Mouse (Mus musculus): Measurements from ENCODE around the gene Bcl2. TPM values are rescaled to one million over a fixed set of nuclear protein-coding genes. Genes with fewer than 3 reads are reported as not detected.

Gene Bcl2
- polyA plus RNA-seq, 1 experiment from 2014 or later = 11.0 TPM

GRCm38 (mm10) chr1:106566120-106567086 is 147.7 kb downstream of the Bcl2 start:
- Histone ChIP-seq H3K27me3 (no peaks in the 10 kb centered on the region), H3K4me3 (replicated peaks) (no peak overlapping the region), H3K4me2 (no peak overlapping the region), H3K4me1 (0 out of 2 replicates have a peak, but pooled peaks cover 2% of the 10 kb centered on the region), H3K27ac (no peak overlapping the region), H3K9me3 (no peaks in the 10 kb centered on the region), H3K36me3 (replicated peaks) (no peaks in the 10 kb centered on the region), H3K9ac (no peak overlapping the region)
- no peak for ATAC-seq (ENCODE audit: low FRiP score)
- WGBS = 82% methylated on average over 6 of the region's 6 CpGs

- Histone ChIP-seq H3K36me3 (replicated peaks) (no peaks in the 10 kb centered on the region), H3K4me2 (no peak overlapping the region), H3K4me3 (replicated peaks) (no peak overlapping the region), H3K9ac (no peak overlapping the region), H3K27ac (no peak overlapping the region), H3K27me3 (no peaks in the 10 kb centered on the region), H3K4me1 (0 out of 2 replicates have a peak, but pooled peaks cover 2% of the 10 kb centered on the region), H3K9me3 (no peaks in the 10 kb centered on the region)
- ATAC-seq (ENCODE audit: low FRiP score) = no peak
- WGBS = 90% methylated on average over 4 of the region's 4 CpGs
Observed at GRCm38 (mm10) chr1:106565238-106565637, 148.8 kb downstream of the Bcl2 start.

GRCm38 (mm10) chr1:106564436-106564835 is 149.6 kb downstream of the Bcl2 start:
- H3K27ac ChIP-seq = no peak overlapping the region
- no peaks in the 10 kb centered on the region for H3K9me3 ChIP-seq
- no peak overlapping the region for H3K9ac ChIP-seq
- no peak for ATAC-seq (ENCODE audit: low FRiP score)
- H3K4me1 ChIP-seq = 0 out of 2 replicates have a peak, but pooled peaks cover 2% of the 10 kb centered on the region
- H3K36me3 ChIP-seq (replicated peaks) = no peaks in the 10 kb centered on the region
- no peak overlapping the region for H3K4me3 ChIP-seq (replicated peaks)
- no peak overlapping the region for H3K4me2 ChIP-seq
- no peaks in the 10 kb centered on the region for H3K27me3 ChIP-seq
- WGBS = 75% methylated on average over 1 of the region's 1 CpGs

GRCm38 (mm10) chr1:106562751-106563150 is 151.3 kb downstream of the Bcl2 start:
- Histone ChIP-seq H3K4me1 (0 out of 2 replicates have a peak, but pooled peaks cover 2% of the 10 kb centered on the region), H3K9me3 (no peaks in the 10 kb centered on the region), H3K4me3 (replicated peaks) (no peak overlapping the region), H3K9ac (no peak overlapping the region), H3K4me2 (no peak overlapping the region), H3K27ac (no peak overlapping the region), H3K27me3 (no peaks in the 10 kb centered on the region), H3K36me3 (replicated peaks) (no peaks in the 10 kb centered on the region)
- 94% methylated on average over 3 of the region's 3 CpGs for WGBS
- ATAC-seq (ENCODE audit: low FRiP score) = no peak

- Histone ChIP-seq H3K27ac (no peak overlapping the region), H3K27me3 (no peaks in the 10 kb centered on the region), H3K4me1 (no peaks in the 10 kb centered on the region), H3K9ac (no peak overlapping the region), H3K9me3 (no peaks in the 10 kb centered on the region), H3K36me3 (replicated peaks) (no peaks in the 10 kb centered on the region), H3K4me3 (replicated peaks) (no peak overlapping the region), H3K4me2 (no peak overlapping the region)
- no peak for ATAC-seq (ENCODE audit: low FRiP score)
- 71% methylated on average over 11 of the region's 11 CpGs for WGBS
Observed at GRCm38 (mm10) chr1:106561085-106561760, 152.9 kb downstream of the Bcl2 start.

- Histone ChIP-seq H3K36me3 (replicated peaks) (no peaks in the 10 kb centered on the region), H3K27me3 (no peaks in the 10 kb centered on the region), H3K27ac (no peak overlapping the region), H3K9ac (no peak overlapping the region), H3K4me1 (no peaks in the 10 kb centered on the region), H3K9me3 (no peaks in the 10 kb centered on the region), H3K4me2 (no peak overlapping the region), H3K4me3 (replicated peaks) (no peak overlapping the region)
- WGBS = 73% methylated on average over 3 of the region's 3 CpGs
- ATAC-seq (ENCODE audit: low FRiP score) = no peak
Observed at GRCm38 (mm10) chr1:106560105-106560504, 154.0 kb downstream of the Bcl2 start.

GRCm38 (mm10) chr1:106559116-106559605 is 154.9 kb downstream of the Bcl2 start:
- H3K4me3 ChIP-seq (replicated peaks) = no peak overlapping the region
- no peak overlapping the region for H3K4me2 ChIP-seq
- H3K9me3 ChIP-seq = no peaks in the 10 kb centered on the region
- WGBS = 92% methylated on average over 2 of the region's 2 CpGs
- no peak overlapping the region for H3K9ac ChIP-seq
- ATAC-seq (ENCODE audit: low FRiP score) = no peak
- no peaks in the 10 kb centered on the region for H3K36me3 ChIP-seq (replicated peaks)
- no peaks in the 10 kb centered on the region for H3K27me3 ChIP-seq
- no peaks in the 10 kb centered on the region for H3K4me1 ChIP-seq
- no peak overlapping the region for H3K27ac ChIP-seq

- WGBS = 85% methylated on average over 9 of the region's 9 CpGs
Observed at GRCm38 (mm10) chr1:106555498-106556168, 158.4 kb downstream of the Bcl2 start.

GRCm38 (mm10) chr1:106553846-106554802 is 159.9 kb downstream of the Bcl2 start:
- WGBS = 90% methylated on average over 8 of the region's 8 CpGs

More at GRCm38 (mm10) chr1:106555498-106556168, 158.4 kb downstream of the Bcl2 start:
- H3K4me3 ChIP-seq (replicated peaks) = no peak overlapping the region
- no peak overlapping the region for H3K4me2 ChIP-seq
- no peak overlapping the region for H3K9ac ChIP-seq
- no peaks in the 10 kb centered on the region for H3K9me3 ChIP-seq
- H3K27ac ChIP-seq = no peak overlapping the region
- ATAC-seq (ENCODE audit: low FRiP score) = no peak
- H3K27me3 ChIP-seq = no peaks in the 10 kb centered on the region
- H3K4me1 ChIP-seq = peaks cover 11% of the 10 kb centered on the region; the same call in 1 of the 2 replicates
- H3K36me3 ChIP-seq (replicated peaks) = no peaks in the 10 kb centered on the region

GRCm38 (mm10) chr1:106552856-106553255 is 161.2 kb downstream of the Bcl2 start:
- WGBS = 79% methylated on average over 7 of the region's 7 CpGs
- Histone ChIP-seq H3K36me3 (replicated peaks) (no peaks in the 10 kb centered on the region), H3K4me2 (no peak overlapping the region), H3K9ac (no peak overlapping the region), H3K4me3 (replicated peaks) (no peak overlapping the region), H3K27ac (no peak overlapping the region), H3K27me3 (no peaks in the 10 kb centered on the region), H3K4me1 (peaks cover 11% of the 10 kb centered on the region; the same call in 1 of the 2 replicates), H3K9me3 (no peaks in the 10 kb centered on the region)
- ATAC-seq (ENCODE audit: low FRiP score) = no peak

More at GRCm38 (mm10) chr1:106553846-106554802, 159.9 kb downstream of the Bcl2 start:
- Histone ChIP-seq H3K4me1 (peaks cover 11% of the 10 kb centered on the region; the same call in 1 of the 2 replicates), H3K4me2 (no peak overlapping the region), H3K4me3 (replicated peaks) (no peak overlapping the region), H3K27ac (no peak overlapping the region), H3K27me3 (no peaks in the 10 kb centered on the region), H3K9me3 (no peaks in the 10 kb centered on the region), H3K36me3 (replicated peaks) (no peaks in the 10 kb centered on the region), H3K9ac (no peak overlapping the region)
- no peak for ATAC-seq (ENCODE audit: low FRiP score)

GRCm38 (mm10) chr1:106550580-106550979 is 163.5 kb downstream of the Bcl2 start:
- Histone ChIP-seq H3K27ac (no peak overlapping the region), H3K4me3 (replicated peaks) (no peak overlapping the region), H3K4me2 (no peak overlapping the region), H3K9ac (no peak overlapping the region), H3K4me1 (peaks cover 11% of the 10 kb centered on the region; the same call in 1 of the 2 replicates), H3K27me3 (no peaks in the 10 kb centered on the region), H3K36me3 (replicated peaks) (no peaks in the 10 kb centered on the region), H3K9me3 (no peaks in the 10 kb centered on the region)
- ATAC-seq (ENCODE audit: low FRiP score) = no peak
- WGBS = 86% methylated on average over 3 of the region's 3 CpGs
